Mouse (Mus musculus) urinary bladder, postnatal 10 days (tissue): ENCODE data around the gene 4930453N24Rik.

Experiments used
- DNase-seq: peaks from one replicate; pipeline ENCODE4 v3.0.0; 2022; ENCODE audit warnings: low spot score

4930453N24Rik gene

DNA sequence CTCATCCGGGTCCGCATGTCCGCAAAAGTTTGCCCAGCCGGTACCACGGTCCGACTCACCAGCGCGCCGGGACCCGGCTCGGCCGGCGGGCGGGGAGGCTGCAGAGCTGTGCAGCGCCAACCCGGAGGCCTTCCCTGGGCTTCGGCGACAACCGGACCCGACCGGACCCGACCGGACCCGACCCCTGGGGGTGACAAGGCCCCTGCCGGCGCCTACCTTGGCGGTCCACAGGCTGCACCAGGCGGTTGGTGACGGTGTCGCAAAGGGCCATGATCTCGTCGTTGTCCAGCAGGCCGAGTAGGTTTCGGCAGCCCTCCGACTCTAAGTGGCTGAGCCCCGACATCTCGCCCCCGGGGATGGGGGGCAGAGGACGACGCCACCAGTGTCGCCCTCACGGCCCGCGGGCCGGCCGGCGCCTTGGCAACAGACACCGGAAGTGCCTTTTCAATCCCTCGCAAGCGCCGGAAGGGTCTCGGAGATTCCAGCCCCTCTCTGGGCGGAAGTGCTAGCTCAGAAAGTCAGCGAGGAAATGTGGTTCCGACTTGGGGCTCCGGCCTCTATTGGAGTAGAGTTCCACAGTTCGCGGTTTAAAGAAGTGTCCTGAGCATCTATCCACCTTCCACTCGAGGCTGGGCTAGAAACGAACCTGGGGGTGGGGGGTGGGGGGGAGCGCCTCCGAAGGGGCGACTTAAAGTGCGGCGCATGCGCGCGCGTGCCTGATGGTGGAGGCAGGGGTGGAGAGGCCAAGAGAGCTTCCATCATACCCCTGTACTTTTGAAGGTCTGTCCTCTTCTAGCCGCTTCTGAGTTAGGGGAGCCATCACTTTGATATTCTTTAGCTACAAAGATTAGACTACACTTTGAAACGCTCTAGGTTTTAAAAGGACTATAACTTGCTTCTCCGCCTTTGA lies at the start of gene 4930453N24Rik:
Gene 4930453N24Rik (minus strand): TSS at position 641 of the 910 bp plus-strand sequence.
- peak; percentile 53 for DNase-seq

- DNase-seq = no peak
Measured at GRCm38 (mm10) chr16:64817094-64817765, 46.3 kb upstream of the 4930453N24Rik start.

DNA sequence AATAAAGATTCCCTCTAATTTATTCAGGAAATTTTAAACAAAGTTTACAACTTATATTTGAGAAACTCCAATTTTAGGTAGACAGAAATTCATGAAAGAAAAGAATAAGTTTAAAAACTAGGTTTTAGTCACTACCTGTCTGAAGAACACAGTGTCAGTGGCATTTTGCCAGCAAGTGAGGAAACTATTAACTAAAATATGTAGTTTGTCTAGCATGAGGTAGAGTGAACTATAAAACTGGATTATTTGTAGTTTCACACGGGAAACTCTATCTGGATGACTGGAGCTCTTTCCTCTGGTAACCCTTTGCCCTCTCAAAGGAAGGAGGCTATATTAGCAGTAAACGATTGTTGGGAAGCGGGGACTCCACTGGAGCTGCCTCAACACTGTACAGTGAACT lies 32.1 kb upstream of the 4930453N24Rik start:
- no peak for DNase-seq

GRCm38 (mm10) chr16:64801638-64802037 lies 30.7 kb upstream of the 4930453N24Rik start:
- DNase-seq = no peak

- no peak for DNase-seq
Measured at GRCm38 (mm10) chr16:64800393-64800792, 29.4 kb upstream of the 4930453N24Rik start.

DNA sequence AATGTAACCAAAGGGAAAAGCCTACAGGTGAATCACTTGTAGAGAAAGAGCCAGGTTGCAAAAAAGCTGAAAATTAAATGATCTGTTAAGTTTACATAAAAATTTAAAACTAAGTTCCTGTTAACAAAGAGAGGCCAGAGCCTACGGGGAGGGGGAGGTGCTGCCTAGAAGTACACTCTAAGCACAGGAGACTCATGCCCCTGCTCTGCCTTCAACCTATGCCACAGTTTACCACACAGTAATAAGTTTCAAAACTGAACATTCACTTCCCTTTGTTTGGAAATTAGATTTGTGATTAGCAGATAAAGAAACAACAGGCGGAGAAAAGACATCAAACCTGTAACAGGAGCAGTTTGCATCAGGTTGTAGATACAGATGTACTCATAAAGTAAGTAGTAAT lies 23.8 kb upstream of the 4930453N24Rik start:
- no peak for DNase-seq

- DNase-seq = no peak
Measured at GRCm38 (mm10) chr16:64789706-64790105, 18.7 kb upstream of the 4930453N24Rik start.

DNA sequence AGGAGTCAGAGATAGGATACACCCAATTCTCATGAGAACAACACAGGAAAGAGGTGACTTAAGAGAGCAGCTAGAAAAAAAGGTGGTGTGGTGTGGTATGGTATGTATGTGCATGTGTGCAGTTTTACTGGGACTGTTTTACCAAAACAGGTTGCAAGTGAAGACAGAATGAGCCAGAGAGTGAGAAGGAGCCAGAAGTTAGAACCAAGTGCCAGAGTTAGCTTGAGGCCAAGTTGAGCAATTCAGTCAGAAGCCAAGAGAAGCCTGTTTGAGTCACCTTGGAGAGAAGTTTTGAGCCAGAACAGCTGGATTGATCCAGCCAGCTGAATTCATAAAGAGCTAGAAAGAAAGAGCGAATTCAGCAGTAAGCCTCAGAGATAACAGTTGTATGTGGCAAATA lies 4.6 kb upstream of the 4930453N24Rik start:
- DNase-seq = no peak

- DNase-seq = no peak
Measured at GRCm38 (mm10) chr16:64771431-64771818, 464 bp upstream of the 4930453N24Rik start.

DNA sequence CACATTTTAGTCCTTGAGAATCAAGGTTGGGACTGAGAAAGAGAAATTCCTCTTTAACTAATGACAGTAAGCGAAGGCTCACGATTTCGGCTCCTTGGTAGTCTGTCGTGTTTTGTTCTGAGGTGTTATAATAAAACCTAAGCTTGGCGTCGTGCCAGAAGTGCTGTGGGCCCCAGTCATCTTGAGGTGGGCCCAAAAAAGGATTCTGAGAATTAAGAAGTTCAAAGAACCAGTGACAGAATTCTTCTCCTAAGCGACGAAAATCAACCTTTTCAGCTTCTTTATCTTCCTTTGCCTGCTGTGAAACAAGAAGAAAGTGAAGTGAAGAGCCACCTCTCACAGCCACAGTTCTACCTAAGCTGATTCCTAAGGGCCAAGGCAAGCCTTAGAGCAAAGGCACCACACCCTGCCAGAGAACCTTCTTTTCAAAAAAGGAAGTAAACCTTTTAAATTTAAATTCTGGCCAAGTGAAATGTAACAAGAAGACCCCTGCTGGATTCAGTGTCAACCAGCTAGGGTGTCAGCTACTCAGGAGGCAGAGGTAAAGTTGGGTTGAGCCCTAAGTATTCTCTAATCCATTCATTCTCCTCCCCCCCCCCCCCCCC lies 4.2 kb downstream of the 4930453N24Rik start:
- DNase-seq = no peak

DNA sequence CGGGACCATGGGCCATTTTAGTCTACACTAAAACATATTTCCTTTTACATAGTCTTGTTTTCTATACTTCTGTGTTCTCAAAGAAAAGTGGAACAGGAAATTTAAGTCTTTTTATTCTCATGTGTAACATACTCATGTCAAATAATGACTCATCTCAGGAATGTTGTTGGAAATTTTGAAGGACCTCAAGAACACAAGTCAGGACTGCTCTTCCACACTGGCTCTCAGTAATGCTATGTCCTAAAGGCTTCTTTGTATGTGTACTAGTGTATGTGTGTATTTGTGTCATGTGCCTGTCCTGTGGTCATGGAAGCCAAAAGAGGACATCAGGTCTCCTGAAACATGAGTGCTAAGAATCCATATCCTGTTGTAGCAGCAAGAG lies 11.7 kb downstream of the 4930453N24Rik start:
- no peak for DNase-seq

DNA sequence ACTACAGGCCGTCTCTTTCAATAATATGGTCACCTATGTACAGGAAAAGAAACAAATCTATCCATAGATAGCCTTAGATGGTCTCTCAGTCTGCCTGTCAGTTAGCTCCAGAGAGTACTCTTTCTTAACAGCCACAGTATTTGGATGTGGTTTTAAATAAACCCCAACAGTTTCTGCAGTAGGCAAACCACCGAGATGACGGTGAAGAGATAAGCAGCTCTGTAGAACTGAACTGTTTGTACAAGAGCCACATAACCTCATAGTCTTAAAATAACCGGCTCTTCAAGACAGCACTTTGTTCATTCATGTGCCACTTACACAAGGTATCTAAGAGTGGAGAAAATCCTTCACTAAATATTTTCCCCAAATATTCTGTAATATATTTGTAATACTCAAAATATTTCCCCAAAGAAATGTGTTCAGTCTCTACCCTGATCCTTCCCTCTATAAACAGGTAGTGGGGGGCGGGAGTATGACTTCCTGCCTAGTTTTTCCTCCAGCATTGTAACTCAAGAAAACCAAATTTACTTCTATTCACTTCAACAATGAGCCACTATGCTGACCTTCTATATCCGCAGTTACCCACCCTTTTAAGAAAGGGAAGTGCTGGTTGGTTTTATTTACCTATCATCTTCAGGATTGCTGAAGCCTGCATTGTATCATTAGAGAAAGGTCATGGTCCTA lies 12.3 kb downstream of the 4930453N24Rik start:
- DNase-seq = no peak

DNA sequence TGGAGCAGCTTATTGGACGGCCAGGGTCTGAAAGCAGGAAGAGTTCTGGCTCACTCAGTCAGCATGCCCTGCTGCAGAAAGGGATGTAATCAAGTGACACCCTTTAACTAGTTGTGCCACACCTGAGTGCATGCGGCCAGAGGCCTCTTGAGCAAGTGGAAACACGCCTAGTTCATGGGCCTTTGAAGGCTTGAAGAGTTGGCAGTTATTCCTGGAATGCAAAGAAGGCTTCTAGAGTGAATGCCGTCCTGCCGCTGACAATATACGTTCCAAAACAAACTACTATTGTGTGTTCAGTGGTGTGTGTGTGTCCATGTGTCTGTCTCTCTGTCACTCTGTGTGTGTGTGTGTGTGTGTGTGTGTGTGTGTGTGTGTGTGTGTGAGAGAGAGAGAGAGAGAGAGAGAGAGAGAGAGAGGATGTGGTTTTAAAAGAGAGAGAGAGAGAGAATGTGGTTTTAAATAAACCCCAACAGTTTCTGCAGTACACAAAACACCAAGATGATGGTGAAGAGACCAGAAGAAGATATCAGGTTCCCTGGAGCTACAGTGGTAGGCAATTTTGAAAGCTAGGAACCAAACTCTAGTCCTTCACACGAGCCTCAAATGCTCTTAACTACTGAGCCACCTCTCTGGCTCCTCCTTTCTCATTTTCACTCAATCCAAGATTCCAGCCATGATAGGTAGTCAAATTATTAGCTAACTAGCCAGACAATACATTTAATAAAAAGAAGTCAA lies 13.1 kb downstream of the 4930453N24Rik start:
- DNase-seq = no peak

DNA sequence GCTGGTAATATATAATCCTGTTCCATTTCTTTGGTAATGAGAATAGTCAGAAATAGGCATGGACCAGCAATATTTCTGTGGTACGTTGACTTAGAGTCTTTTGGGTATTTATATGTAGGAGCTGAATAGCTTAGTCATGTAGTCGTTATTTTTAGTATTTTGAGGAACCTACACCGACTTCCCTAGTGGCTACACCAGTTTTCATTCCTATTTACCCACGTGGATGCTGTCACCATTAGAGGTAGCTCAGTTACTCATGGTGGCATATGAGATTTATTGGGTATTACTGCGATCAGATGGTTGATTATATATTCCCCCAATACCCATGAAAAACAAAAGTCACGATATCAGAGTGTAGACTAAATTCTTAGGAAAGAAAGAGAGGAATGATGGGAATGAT lies 14.6 kb downstream of the 4930453N24Rik start:
- DNase-seq = no peak

DNA sequence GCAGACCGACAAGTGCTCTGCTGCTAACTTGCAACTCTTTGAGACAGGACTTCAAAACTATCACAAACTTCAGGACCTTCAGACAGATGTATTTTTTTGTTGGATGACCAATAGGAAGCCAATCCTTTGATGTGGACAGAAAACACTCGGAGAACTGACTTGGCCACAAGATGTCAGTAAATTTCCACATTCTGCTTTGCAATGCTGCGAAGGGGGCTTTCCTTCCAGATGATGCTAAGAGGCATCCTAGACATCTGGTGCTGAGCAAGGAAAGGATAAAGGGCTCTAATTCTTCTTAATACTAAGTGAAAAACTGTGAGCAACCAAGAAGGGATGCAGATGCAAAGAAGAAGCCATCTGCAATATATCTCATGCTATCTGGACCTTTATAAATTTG lies 16.2 kb downstream of the 4930453N24Rik start:
- no peak for DNase-seq

DNA sequence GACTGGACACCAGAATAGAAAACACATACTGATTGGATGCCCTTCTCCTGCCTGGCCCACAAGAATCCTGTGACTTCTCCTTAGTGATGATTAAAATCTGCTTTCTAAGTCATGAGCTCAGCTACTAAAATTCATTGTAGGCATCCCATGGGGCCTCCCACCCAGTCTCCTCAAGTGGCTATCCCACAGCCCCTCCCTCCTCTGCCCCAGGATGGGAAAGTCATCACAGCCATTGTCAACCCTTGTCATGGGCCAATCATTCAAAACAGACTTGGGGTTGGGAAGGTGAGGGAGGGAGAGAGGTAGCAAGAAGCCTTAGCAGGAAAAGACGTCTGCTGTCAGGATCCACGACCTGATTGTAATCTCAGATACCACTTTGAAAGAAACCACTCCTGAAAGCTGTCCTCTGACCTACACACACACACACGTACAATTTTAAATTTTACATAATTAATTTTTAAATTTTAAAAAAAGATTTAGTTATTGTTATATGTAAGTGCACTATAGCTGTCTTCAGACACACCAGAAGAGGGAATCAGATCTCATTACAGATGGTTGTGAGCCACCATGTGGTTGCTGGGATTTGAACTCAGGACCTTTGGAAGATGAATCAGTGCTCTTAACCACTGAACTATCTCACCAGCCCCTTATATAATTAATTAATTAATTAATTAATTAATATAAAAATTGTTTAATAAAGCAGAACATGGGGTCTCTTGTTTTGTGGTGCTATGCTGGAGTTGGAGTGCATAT lies 16.8 kb downstream of the 4930453N24Rik start:
- DNase-seq = no peak

- DNase-seq = no peak
Measured at GRCm38 (mm10) chr16:64748237-64748636, 22.7 kb downstream of the 4930453N24Rik start.

- DNase-seq = no peak
Measured at GRCm38 (mm10) chr16:64745089-64745488, 25.9 kb downstream of the 4930453N24Rik start.

GRCm38 (mm10) chr16:64737289-64737688 lies 33.7 kb downstream of the 4930453N24Rik start:
- no peak for DNase-seq

GRCm38 (mm10) chr16:64723273-64724057 lies 47.5 kb downstream of the 4930453N24Rik start:
- no peak for DNase-seq
